Mouse (Mus musculus) left cerebral cortex, postnatal 10 days (tissue): ENCODE measurements at regions not wholly inside any gene's neighbourhood (a gene's known extent, or its start where the extent isn't known, plus 50 kb on each side); places are given as distances from the start of the nearest gene placed in this dataset.
A peak's percentile ranks its signal among the peaks of the same experiment; 100 is the strongest.

Experiments
- DNase-seq, 2 experiments: peaks; one replicate each; pipeline ENCODE4 v3.0.0; 2021 to 2022; ENCODE audit warnings: low spot score in 2 of 2, mixed read lengths in 1 of 2; ENCODE audit errors: extremely low spot score in 1 of 2
- intact Hi-C: fragments of 180-260 bp; cut with DNase I; formaldehyde crosslinking; loops from one replicate; pipeline ENCODE4 v1.15.1; 2025

- peak; percentile 9 to 30 for DNase-seq
- intact Hi-C loops = no loop called here
Observed at GRCm38 (mm10) chr8:31460349-31460748, 1968.2 kb upstream of the 5930422O12Rik start.
